8 mouse cellular contexts compared by ENCODE assay signal in genomic region chr13:45964853-45965593, GRCm38 (mm10). TPM values are rescaled to one million over a fixed set of nuclear protein-coding genes. Genes with fewer than 3 reads are reported as not detected.
A peak's percentile ranks its signal among the peaks of the same experiment; 100 is the strongest.
DNase-seq lines count a peak whose midpoint lies in the region; ATAC-seq lines count a peak whose summit lies in the region.

Gene Atxn1 (minus strand): TSS chr13:45965008.

- WGBS in forebrain, embryonic 10.5 days, result under 1% methylated on average over 39 of the region's 53 CpGs
- WGBS in heart, embryonic 14.5 days, result 1% methylated on average over 49 of the region's 53 CpGs
- WGBS in neural tube, embryonic 15.5 days, result under 1% methylated on average over 48 of the region's 53 CpGs

- peak within 1 kb of the TSS; percentile 98 for H3K9ac ChIP-seq in heart, embryonic 14.5 days (ENCODE audit: low read length)
- H3K9ac ChIP-seq in neural tube, embryonic 15.5 days (replicated peaks), result peak within 1 kb of the TSS; percentile 83

- H3K4me3 ChIP-seq in brown adipose tissue, adult 24 weeks (ENCODE audit: insufficient read depth, low read depth, low read length), result peak within 1 kb of the TSS; percentile 98
- peak within 1 kb of the TSS; percentile 87 for H3K4me3 ChIP-seq in forebrain, embryonic 10.5 days
- H3K4me3 ChIP-seq in heart, embryonic 14.5 days (ENCODE audit: control insufficient read depth in 1 of 2, insufficient read depth in 1 of 2, low read depth in 1 of 2, low read length in 2 of 2), result peak within 1 kb of the TSS; percentile 96 to 97
- H3K4me3 ChIP-seq in neural tube, embryonic 15.5 days (replicated peaks), result peak within 1 kb of the TSS; percentile 83

- peak within 1 kb of the TSS; percentile 98 for H3K4me2 ChIP-seq in heart, embryonic 14.5 days (ENCODE audit: low read length)
- H3K4me2 ChIP-seq in neural tube, embryonic 15.5 days, result peak within 1 kb of the TSS; percentile 92

- H3K4me1 ChIP-seq in brown adipose tissue, adult 24 weeks (ENCODE audit: control insufficient read depth, insufficient read depth, insufficient read length, low read length), result peaks cover 7% of the 10 kb centered on the region; the same call in 1 of the 2 replicates
- H3K4me1 ChIP-seq in forebrain, embryonic 10.5 days, result peaks cover 60% of the 10 kb centered on the region
- H3K4me1 ChIP-seq in heart, embryonic 14.5 days (ENCODE audit: control insufficient read depth in 2 of 2, insufficient read depth in 2 of 2, low read length in 2 of 2), result peaks cover 3 to 35% of the 10 kb centered on the region in 2 experiments; a peak in 3 of 4 replicates
- peaks cover 43% of the 10 kb centered on the region for H3K4me1 ChIP-seq in neural tube, embryonic 15.5 days

- H3K27ac ChIP-seq in brown adipose tissue, adult 24 weeks (replicated peaks; ENCODE audit: low read depth, low read length), result peak within 1 kb of the TSS; percentile 94
- peak within 1 kb of the TSS; percentile 93 for H3K27ac ChIP-seq in forebrain, embryonic 10.5 days
- peak within 1 kb of the TSS; percentile 95 to 96 for H3K27ac ChIP-seq in heart, embryonic 14.5 days (replicated peaks in 1 of 2; ENCODE audit: control insufficient read depth in 1 of 2, insufficient read depth in 1 of 2, low read depth in 2 of 2, low read length in 2 of 2)
- H3K27ac ChIP-seq in neural tube, embryonic 15.5 days (replicated peaks), result peak within 1 kb of the TSS; percentile 97

- peak; percentile 34 to 48 for DNase-seq in CD8-positive naive resting alpha-beta T cell, adult 2 months (ENCODE audit: low read depth in 2 of 2, low spot score in 2 of 2)
- DNase-seq in forebrain, embryonic 10.5 days (ENCODE audit: extremely low spot score, low spot score), result peak; percentile 78
- DNase-seq in kidney, postnatal 14 days, result peak; percentile 88
- DNase-seq in lung, adult 18-20 months, result peak; percentile 87 to 89
- peak; percentile 81 for DNase-seq in testis, postnatal 10 days (ENCODE audit: low spot score)

- peaks cover 60% of the 10 kb centered on the region for H3K27me3 ChIP-seq in forebrain, embryonic 10.5 days (ENCODE audit: poor library complexity, severe bottlenecking)
- H3K27me3 ChIP-seq in heart, embryonic 14.5 days (ENCODE audit: control insufficient read depth, insufficient read depth, low read length), result no peaks in the 10 kb centered on the region
- H3K27me3 ChIP-seq in neural tube, embryonic 15.5 days (replicated peaks), result 0 out of 2 replicates have a peak, but pooled peaks cover 3% of the 10 kb centered on the region

- peak; percentile 82 for ATAC-seq in heart, embryonic 14.5 days (ENCODE audit: insufficient number of reproducible peaks, insufficient read depth, low FRiP score, low read depth)
- ATAC-seq in neural tube, embryonic 15.5 days (ENCODE audit: low FRiP score), result peak; percentile 80

- H3K9me3 ChIP-seq in forebrain, embryonic 10.5 days, result no peaks in the 10 kb centered on the region
- no peaks in the 10 kb centered on the region for H3K9me3 ChIP-seq in heart, embryonic 14.5 days (ENCODE audit: control insufficient read depth, low read length)
- no peaks in the 10 kb centered on the region for H3K9me3 ChIP-seq in neural tube, embryonic 15.5 days (replicated peaks)

- no peaks in the 10 kb centered on the region for H3K36me3 ChIP-seq in forebrain, embryonic 10.5 days (replicated peaks)
- no peaks in the 10 kb centered on the region for H3K36me3 ChIP-seq in heart, embryonic 14.5 days (ENCODE audit: control insufficient read depth, insufficient read depth, low read length)
- H3K36me3 ChIP-seq in neural tube, embryonic 15.5 days, result no peaks in the 10 kb centered on the region

RNA-seq across cellular contexts. Expression of gene Atxn1, which starts in this region (rescaled TPM):
- polyA plus RNA-seq in brown adipose tissue, adult 24 weeks (2012; ENCODE audit: insufficient read depth, insufficient read length, missing spikeins), result 7.0 and 7.2 TPM in 2 replicates
- polyA plus RNA-seq in forebrain, embryonic 10.5 days (2016; fragmentation: Nextera tagmentation; extraction: Ambion mirVana), result 1.6 and 2.2 TPM in 2 replicates
- 6.8 and 7.4 TPM in 2 replicates for polyA plus RNA-seq in heart, embryonic 14.5 days (2014; fragmentation: Nextera tagmentation; extraction: Ambion mirVana)
- 9.4 and 9.5 TPM in 2 replicates for polyA plus RNA-seq in neural tube, embryonic 15.5 days (2015; fragmentation: Nextera tagmentation; extraction: Ambion mirVana)

Comparison
In these comparisons a context has a peak if more than half of its experiments do, and no peak if none do; other contexts are left out.
1. Peak in every context shown above with its lines: DNase-seq, ATAC-seq, H3K4me3 ChIP-seq and H3K27ac ChIP-seq.